Mouse (Mus musculus) ovary, adult 18-20 months (tissue): ENCODE data around the gene Tex47.

Experiments
- DNase-seq: peaks from one replicate; pipeline ENCODE4 v3.0.0; 2022; ENCODE audit warnings: low spot score, mixed read lengths

Gene Tex47

GRCm38 (mm10) chr5:7303819-7304218 is at the start of gene Tex47:
Tex47 (plus strand) TSS chr5:7304119.
- no peak for DNase-seq

DNA sequence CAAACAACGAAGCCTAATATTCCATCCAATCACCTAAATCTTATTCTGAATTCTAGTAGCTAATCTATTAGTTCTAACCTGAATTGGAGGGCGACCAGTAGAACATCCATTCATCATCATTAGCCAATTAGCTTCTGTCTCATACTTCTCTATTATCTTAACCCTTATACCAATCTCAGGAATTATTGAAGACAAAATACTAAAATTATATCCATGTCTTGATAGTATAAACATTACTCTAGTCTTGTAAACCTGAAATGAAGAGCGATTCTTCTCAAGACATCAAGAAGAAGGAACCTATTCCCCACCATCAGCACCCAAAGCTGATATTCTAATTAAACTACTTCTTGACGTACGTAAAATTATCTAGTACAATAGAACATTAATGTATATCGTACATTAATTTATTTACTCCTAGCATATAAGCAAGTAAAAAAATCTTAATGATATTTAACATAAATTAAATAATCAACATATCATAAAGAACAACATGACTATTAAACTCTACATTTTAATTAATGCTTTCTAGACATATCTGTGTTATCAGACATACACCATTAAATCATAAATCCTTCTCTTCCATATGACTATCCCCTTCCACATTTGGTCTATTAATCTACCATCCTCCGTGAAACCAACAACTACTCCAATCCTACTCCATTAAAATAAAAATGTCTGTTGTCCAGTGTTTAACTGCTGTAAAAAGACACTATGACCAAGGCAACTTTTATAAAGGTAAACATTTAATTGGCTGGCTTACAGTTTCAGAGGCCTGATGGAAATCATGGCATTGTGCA is 27.1 kb upstream of the Tex47 start:
- no peak for DNase-seq

DNA sequence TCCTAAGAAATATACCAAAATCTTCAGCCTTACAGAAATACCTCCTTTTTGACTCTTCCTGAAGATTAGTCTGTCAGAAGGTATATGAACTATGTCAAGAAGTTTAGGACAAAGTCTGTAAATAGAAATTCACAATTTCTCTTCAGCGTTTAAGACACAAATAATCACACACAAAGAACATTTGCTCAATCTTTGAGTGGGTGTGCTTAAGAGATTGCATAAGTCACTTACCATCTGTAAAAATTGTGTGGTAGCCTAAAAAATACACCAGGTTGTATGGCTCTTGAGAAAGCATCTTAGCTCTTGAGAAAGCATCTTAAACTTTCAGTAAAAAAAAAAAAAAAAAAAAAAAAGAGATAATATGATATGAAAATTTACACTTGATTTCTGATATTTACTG is 19.6 kb upstream of the Tex47 start:
- DNase-seq = no peak

- no peak for DNase-seq
Measured at GRCm38 (mm10) chr5:7302969-7303368, 950 bp upstream of the Tex47 start.

DNA sequence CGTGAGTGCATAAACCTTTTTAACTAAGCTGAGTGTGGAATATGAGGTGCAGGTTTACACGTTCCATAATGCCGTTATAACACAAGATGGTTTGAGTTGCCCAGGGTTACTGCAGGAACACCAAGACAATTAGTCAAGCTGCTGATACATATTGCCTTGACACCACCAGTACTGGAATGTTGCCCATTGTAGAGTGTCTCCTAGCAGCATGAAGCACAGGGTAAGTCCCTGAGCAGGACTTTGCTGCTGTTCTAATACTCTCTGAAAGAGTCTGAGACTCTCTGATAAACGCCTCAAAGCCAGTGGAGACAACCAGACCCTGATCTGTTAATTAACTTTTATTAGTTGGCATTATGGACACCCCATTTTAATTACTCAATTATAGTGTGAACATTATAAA is 21.7 kb downstream of the Tex47 start:
- no peak for DNase-seq

DNA sequence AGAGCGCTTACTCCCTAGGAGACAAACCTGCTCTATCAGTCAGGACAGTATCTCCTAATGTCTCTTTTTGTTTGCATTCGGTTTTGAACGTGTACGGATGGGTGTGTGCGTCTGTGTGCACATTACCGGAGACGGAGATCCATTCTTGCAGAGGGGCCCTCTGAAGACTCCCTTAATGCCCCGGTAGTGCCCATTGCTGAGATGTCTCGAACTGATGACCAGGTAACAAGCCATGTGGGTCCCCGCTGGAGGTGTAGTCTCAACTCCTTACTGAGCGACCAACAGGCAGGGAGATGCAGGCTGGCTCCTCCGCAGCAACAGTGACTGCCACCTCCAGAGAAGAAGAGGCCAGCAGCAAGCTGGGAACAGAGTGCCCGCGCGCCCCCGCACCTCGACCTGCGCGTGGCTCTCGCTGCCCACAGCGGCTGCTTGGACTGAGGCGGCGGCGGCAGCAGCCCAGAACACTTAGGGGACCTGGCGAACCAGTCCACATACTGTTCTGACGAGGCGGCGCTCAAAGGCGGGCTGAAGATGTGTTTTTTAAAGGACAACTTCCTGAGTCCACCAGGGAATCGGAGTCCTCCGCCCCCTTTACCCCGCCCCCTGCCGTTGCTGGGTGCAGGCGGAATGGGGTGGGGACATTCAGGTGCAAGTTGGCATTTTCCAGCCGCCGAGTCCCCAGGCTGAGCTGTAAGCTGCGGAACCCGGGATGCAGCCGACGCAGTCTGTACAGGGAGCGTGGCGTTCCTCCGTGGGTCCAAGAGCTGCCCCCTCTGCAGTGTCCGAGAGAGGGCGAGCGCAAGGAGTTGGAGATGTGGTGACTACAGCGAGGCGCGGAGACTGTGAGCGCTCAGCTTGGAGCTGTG is 40.5 kb downstream of the Tex47 start, which contains the start of gene Zfp804b:
TSS of gene Zfp804b (minus strand) at position 612 of the 866 bp plus-strand sequence.
- peak; percentile 3 for DNase-seq

DNA sequence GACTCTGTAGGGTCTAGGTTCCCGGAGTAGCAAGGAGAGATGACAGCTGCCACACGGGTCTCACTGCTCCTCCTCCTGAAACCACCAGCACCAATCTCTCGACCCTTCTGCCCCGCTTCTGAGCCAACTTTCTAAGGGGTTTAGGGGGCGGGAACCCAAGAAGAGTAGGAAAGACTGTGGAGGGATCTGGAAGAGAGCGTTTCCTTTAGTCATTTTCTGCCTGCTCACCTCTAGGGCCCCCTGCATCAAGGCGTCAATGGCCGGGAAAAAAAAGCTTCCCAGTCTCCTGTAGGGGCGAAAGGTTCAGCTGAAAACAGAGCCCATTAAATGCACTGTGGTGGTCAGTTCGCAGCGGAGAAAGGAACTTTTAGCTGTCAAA is 41.1 kb downstream of the Tex47 start:
- DNase-seq = no peak
